Mouse (Mus musculus) embryonic facial prominence, embryonic 14.5 days (tissue): ENCODE results near the gene Zbtb24. TPM values are rescaled to one million over a fixed set of nuclear protein-coding genes. Genes with fewer than 3 reads are reported as not detected.

Source experiments
- ATAC-seq: fragments of 200-750 bp; cut with Nextera tagmentation; 2 replicates; pipeline ENCODE4 v1.8.0; 2017; ENCODE audit warnings: low read depth, moderate number of reproducible peaks, moderate TSS enrichment
- DNase-seq: peaks from one replicate; pipeline ENCODE4 v3.0.0-alpha.2; 2015; ENCODE audit warnings: low spot score
- H3K27ac ChIP-seq: fragments of 300-500 bp; sonication (generic); replicated peaks from 2 replicates; pipeline ENCODE4 v1.5.1; 2014; ENCODE audit warnings: low read depth, mild to moderate bottlenecking, low read length, moderate library complexity
- H3K27me3 ChIP-seq: fragments of 300-500 bp; sonication (generic); replicated peaks from 2 replicates; pipeline ENCODE4 v1.6.1; 2014; ENCODE audit warnings: low read length; ENCODE audit not compliant: control insufficient read depth, insufficient read depth
- H3K36me3 ChIP-seq: fragments of 300-500 bp; sonication (generic); 2 replicates; pipeline ENCODE4 v1.6.1; 2014; ENCODE audit warnings: low read length, mixed read lengths; ENCODE audit not compliant: control insufficient read depth, insufficient read depth
- H3K4me1 ChIP-seq: fragments of 300-500 bp; sonication (generic); 2 replicates; pipeline ENCODE4 v1.6.1; 2014; ENCODE audit warnings: antibody characterized with exemption, low read length; ENCODE audit not compliant: control insufficient read depth, insufficient read depth
- H3K4me2 ChIP-seq: fragments of 300-500 bp; sonication (generic); 2 replicates; pipeline ENCODE4 v1.6.1; 2014; ENCODE audit warnings: low read depth, mild to moderate bottlenecking, low read length, moderate library complexity, mixed read lengths
- H3K4me3 ChIP-seq: fragments of 300-500 bp; sonication (generic); 2 replicates; pipeline ENCODE4 v1.5.1; 2014; ENCODE audit warnings: low read depth, mild to moderate bottlenecking, low read length
- H3K9ac ChIP-seq: fragments of 300-500 bp; sonication (generic); 2 replicates; pipeline ENCODE4 v1.6.1; 2014; ENCODE audit warnings: low read depth, mild to moderate bottlenecking, low read length, moderate library complexity, mixed read lengths
- H3K9me3 ChIP-seq: fragments of 300-500 bp; sonication (generic); 2 replicates; pipeline ENCODE4 v1.6.1; 2016; ENCODE audit warnings: low read length; ENCODE audit not compliant: control insufficient read depth
- WGBS: fragments of 180-500 bp; shearing (Covaris S2); extraction: QIAGEN DNeasy Blood & Tissue Kit; methylation state at CpG from one replicate; pipeline ENCODE4 v1.1.7; 2014; 5-methylcytosine and 5-hydroxymethylcytosine counted together
- polyA plus RNA-seq: library from polyadenylated mRNA; unstranded; fragments of >200 nt; fragmentation: Nextera tagmentation; extraction: Ambion mirVana; gene quantifications from 2 replicates; pipeline ENCODE4 v1.2.1, GENCODE M21; 2014

The Zbtb24 gene
- polyA plus RNA-seq, 1 experiment from 2014 or later, result 15.4 TPM

DNA sequence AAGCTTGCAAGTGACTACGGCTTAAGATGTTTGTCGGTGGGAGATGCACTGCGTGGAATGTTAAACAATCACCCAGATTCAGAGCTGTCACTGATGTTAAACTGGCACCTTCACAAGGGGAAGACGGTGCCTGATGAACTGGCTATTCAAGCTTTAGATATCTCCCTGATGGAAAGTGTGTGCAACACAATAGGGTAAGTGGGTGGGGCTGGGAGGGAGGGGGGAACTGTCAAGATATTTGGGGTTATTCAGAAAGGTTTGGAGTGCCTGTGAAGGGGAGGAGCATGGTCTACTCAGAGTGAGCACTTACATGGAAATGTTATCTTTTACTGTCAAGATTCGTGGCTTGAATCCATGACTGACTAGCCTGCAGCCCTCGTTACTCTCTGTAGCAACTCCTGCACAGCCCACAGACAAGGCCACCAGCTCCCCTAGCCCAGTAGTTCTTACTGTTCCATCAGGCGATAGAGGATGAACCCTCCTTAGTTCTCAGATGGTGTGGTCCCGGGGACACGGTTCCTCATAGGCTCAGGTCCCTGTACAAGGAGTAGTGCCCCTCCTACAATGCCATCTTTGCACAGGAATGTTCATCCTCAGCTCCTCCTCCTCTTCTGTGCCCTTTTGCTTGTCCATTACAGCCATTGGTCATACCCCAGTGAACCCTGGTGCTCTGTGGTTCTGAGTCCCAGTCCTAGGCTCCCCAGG is 29.5 kb upstream of the Zbtb24 start:
- ATAC-seq (no peak), DNase-seq (no peak)
- H3K9me3 ChIP-seq, result peaks cover 15% of the 10 kb centered on the region
- no peaks in the 10 kb centered on the region for H3K4me1 ChIP-seq
- no peaks in the 10 kb centered on the region for H3K27me3 ChIP-seq
- no peak overlapping the region for H3K4me3 ChIP-seq
- no peak overlapping the region for H3K27ac ChIP-seq
- H3K36me3 ChIP-seq, result no peaks in the 10 kb centered on the region
- H3K9ac ChIP-seq, result no peak overlapping the region
- H3K4me2 ChIP-seq, result no peak overlapping the region
- WGBS, result 73% methylated on average over 9 of the region's 9 CpGs

- no peak for ATAC-seq
- Histone ChIP-seq H3K4me1 (no peaks in the 10 kb centered on the region), H3K4me2 (no peak overlapping the region), H3K9me3 (no peaks in the 10 kb centered on the region), H3K4me3 (no peak overlapping the region), H3K27ac (no peak overlapping the region), H3K27me3 (no peaks in the 10 kb centered on the region), H3K36me3 (no peaks in the 10 kb centered on the region), H3K9ac (no peak overlapping the region)
- no peak for DNase-seq
- WGBS, result 75% methylated on average over 2 of the region's 2 CpGs
These were observed 26.5 kb upstream of the Zbtb24 start for GRCm38 (mm10) chr10:41423681-41424080.

DNA sequence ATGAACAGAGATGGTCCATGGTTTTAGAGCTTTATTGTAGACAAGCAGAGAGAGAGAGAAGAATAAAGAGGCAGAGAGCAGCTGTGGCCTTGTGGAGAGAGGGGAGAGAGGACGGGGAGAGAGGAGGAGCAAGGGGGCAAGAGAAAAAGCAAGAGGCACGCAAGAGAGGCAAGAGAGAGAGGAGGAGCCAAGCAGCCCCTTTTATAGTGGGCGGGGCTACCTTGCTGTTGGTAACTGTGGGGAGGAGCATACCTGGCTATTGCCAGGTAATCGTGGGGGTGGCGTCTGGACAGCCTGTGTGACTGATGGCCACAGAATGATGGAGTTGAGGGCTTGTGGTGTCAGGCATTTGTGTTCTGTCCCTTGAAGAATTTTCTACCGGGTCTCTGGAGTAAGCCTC is 23.8 kb upstream of the Zbtb24 start:
- Histone ChIP-seq H3K9ac (no peak overlapping the region), H3K9me3 (no peaks in the 10 kb centered on the region), H3K4me3 (no peak overlapping the region), H3K4me1 (no peaks in the 10 kb centered on the region), H3K36me3 (no peaks in the 10 kb centered on the region), H3K4me2 (no peak overlapping the region), H3K27me3 (no peaks in the 10 kb centered on the region), H3K27ac (no peak overlapping the region)
- DNase-seq (no peak), ATAC-seq (no peak)
- 47% methylated on average over 4 of the region's 6 CpGs for WGBS

- ATAC-seq (no peak), DNase-seq (peak; percentile 58)
- no peaks in the 10 kb centered on the region for H3K9me3 ChIP-seq
- H3K4me1 ChIP-seq, result no peaks in the 10 kb centered on the region
- no peaks in the 10 kb centered on the region for H3K27me3 ChIP-seq
- no peaks in the 10 kb centered on the region for H3K36me3 ChIP-seq
- no peak overlapping the region for H3K9ac ChIP-seq
- no peak overlapping the region for H3K4me3 ChIP-seq
- 26% methylated on average over 4 of the region's 4 CpGs for WGBS
- no peak overlapping the region for H3K27ac ChIP-seq
- no peak overlapping the region for H3K4me2 ChIP-seq
These were observed 15.6 kb upstream of the Zbtb24 start for GRCm38 (mm10) chr10:41434624-41435023.

GRCm38 (mm10) chr10:41435141-41435540 is 15.0 kb upstream of the Zbtb24 start:
- no peak for ATAC-seq
- Histone ChIP-seq H3K9ac (no peak overlapping the region), H3K9me3 (no peaks in the 10 kb centered on the region), H3K27ac (no peak overlapping the region), H3K4me2 (no peak overlapping the region), H3K27me3 (no peaks in the 10 kb centered on the region), H3K36me3 (no peaks in the 10 kb centered on the region), H3K4me1 (no peaks in the 10 kb centered on the region), H3K4me3 (no peak overlapping the region)
- WGBS, result 24% methylated on average over 3 of the region's 3 CpGs
- no peak for DNase-seq

DNA sequence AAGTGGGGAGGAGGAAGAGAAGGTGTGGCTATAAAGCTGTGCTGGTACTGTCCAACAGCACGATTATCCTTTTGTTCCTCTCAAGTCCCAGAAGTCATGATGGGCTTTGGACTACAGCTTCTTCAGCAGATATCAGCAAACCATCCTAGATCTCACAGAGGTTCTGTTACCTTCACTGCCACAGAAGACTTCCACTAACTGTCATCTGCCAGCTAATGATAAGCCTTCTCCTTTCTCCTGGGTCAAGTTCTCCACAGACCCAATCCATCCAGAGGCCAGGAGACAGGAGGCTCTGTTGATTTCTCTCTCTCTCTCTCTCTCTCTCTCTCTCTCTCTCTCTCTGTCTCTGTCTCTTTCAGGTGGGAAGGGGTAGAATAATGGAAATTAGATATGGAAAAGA is 2.0 kb upstream of the Zbtb24 start:
- ATAC-seq (no peak), DNase-seq (no peak)
- Histone ChIP-seq H3K4me1 (no peaks in the 10 kb centered on the region), H3K9ac (no peak overlapping the region), H3K27ac (no peak overlapping the region), H3K4me3 (no peak overlapping the region), H3K36me3 (peaks cover 12% of the 10 kb centered on the region), H3K9me3 (no peaks in the 10 kb centered on the region), H3K4me2 (no peak overlapping the region), H3K27me3 (no peaks in the 10 kb centered on the region)
- WGBS, result 76% methylated on average over 1 of the region's 1 CpGs

DNA sequence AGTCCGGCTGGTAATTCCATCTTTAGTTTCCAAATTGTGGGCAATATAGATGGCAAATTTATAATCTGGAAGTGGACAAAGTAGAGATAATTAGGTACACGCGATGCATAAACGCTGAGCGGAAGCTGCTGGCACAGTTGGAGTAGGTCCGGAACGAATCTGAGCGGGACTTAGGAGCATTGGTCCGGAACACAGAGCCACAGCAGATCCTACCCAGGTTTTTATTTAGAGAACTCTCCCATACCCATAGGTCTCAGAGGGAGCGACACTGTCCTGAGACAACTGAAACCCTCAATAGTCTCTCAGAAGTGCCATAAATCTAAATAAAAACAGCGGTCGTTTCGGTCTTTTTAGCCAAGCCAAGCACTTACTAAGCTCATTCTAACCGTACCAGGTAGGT is 499 bp upstream of the Zbtb24 start:
- H3K9ac ChIP-seq, result peak overlapping the region; percentile 87
- H3K27ac ChIP-seq, result peak overlapping the region; percentile 54
- DNase-seq, result peak; percentile 24
- no peaks in the 10 kb centered on the region for H3K27me3 ChIP-seq
- no peaks in the 10 kb centered on the region for H3K9me3 ChIP-seq
- peaks cover 26% of the 10 kb centered on the region for H3K36me3 ChIP-seq
- H3K4me1 ChIP-seq, result no peaks in the 10 kb centered on the region
- H3K4me2 ChIP-seq, result peak overlapping the region; percentile 55
- peak; percentile 69 for ATAC-seq
- WGBS, result 10% methylated on average over 14 of the region's 14 CpGs
- H3K4me3 ChIP-seq, result peak overlapping the region; percentile 94

- peak overlapping the region; percentile 80 for H3K27ac ChIP-seq
These were observed 768 bp downstream of the Zbtb24 start for GRCm38 (mm10) chr10:41450780-41451522.

DNA sequence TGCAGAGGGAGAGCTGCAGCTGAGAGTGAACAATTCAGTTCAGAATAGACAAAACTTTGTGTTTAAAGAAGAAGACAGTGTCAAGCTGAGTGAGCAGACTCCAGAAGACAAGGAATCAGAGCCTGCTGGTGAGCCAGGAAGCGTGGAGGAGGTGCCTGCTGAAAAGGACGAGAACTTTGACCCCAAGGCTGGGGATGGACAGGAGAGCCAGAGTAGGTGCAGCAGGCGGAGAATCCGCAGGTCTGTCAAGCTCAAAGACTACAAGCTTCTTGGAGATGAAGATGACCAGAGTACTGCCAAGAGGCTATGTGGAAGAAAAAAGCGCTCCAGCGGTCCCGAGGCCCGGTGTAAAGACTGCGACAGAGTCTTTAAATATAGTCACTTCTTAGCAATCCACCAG is 1.5 kb downstream of the Zbtb24 start:
- H3K27ac ChIP-seq, result no peak overlapping the region
- no peak overlapping the region for H3K4me2 ChIP-seq
- H3K4me1 ChIP-seq, result no peaks in the 10 kb centered on the region
- H3K9me3 ChIP-seq, result no peaks in the 10 kb centered on the region
- H3K4me3 ChIP-seq, result no peak overlapping the region
- WGBS, result 94% methylated on average over 9 of the region's 9 CpGs
- ATAC-seq (no peak), DNase-seq (no peak)
- no peak overlapping the region for H3K9ac ChIP-seq
- peaks cover 45% of the 10 kb centered on the region for H3K36me3 ChIP-seq
- H3K27me3 ChIP-seq, result no peaks in the 10 kb centered on the region

More at GRCm38 (mm10) chr10:41450780-41451522, 768 bp downstream of the Zbtb24 start:
- ATAC-seq, result no peak
- H3K4me2 ChIP-seq, result peak overlapping the region; percentile 63
- 53% methylated on average over 18 of the region's 18 CpGs for whole genome bisulfite sequencing
- H3K4me1 ChIP-seq, result no peaks in the 10 kb centered on the region
- H3K36me3 ChIP-seq, result peaks cover 38% of the 10 kb centered on the region
- peak overlapping the region; percentile 87 for H3K9ac ChIP-seq
- no peak for DNase-seq
- no peaks in the 10 kb centered on the region for H3K27me3 ChIP-seq
- no peaks in the 10 kb centered on the region for H3K9me3 ChIP-seq
- H3K4me3 ChIP-seq, result peak overlapping the region; percentile 94
